Mouse (Mus musculus) embryonic facial prominence, embryonic 12.5 days (tissue): Measurements from ENCODE around the gene St6galnac3. TPM values are rescaled to one million over a fixed set of nuclear protein-coding genes. Genes with fewer than 3 reads are reported as not detected.

Experiments
- ATAC-seq: fragments of 200-750 bp; cut with Nextera tagmentation; 2 replicates; pipeline ENCODE4 v1.8.0; 2017; ENCODE audit not compliant: insufficient number of reproducible peaks, insufficient read depth, low FRiP score, low TSS enrichment
- H3K27ac ChIP-seq: fragments of 300-500 bp; sonication (generic); 2 replicates; pipeline ENCODE4 v1.5.1; 2016; ENCODE audit warnings: mild to moderate bottlenecking
- H3K27me3 ChIP-seq: fragments of 300-500 bp; sonication (generic); 2 replicates; pipeline ENCODE4 v1.6.1; 2016; ENCODE audit warnings: mild to moderate bottlenecking, moderate library complexity
- H3K36me3 ChIP-seq: fragments of 300-500 bp; sonication (generic); 2 replicates; pipeline ENCODE4 v1.6.1; 2016; ENCODE audit warnings: mild to moderate bottlenecking
- H3K4me1 ChIP-seq: fragments of 300-500 bp; sonication (generic); 2 replicates; pipeline ENCODE4 v1.6.1; 2016
- H3K4me2 ChIP-seq: fragments of 300-500 bp; sonication (generic); replicated peaks from 2 replicates; pipeline ENCODE4 v1.6.1; 2016; ENCODE audit warnings: mild to moderate bottlenecking, moderate library complexity
- H3K4me3 ChIP-seq: fragments of 300-500 bp; sonication (generic); 2 replicates; pipeline ENCODE4 v1.5.1; 2016; ENCODE audit warnings: mild to moderate bottlenecking
- H3K9ac ChIP-seq: fragments of 300-500 bp; sonication (generic); 2 replicates; pipeline ENCODE4 v1.6.1; 2016; ENCODE audit warnings: mild to moderate bottlenecking, moderate library complexity
- H3K9me3 ChIP-seq: fragments of 300-500 bp; sonication (generic); 2 replicates; pipeline ENCODE4 v1.6.1; 2016; ENCODE audit warnings: mild to moderate bottlenecking, moderate library complexity
- WGBS: fragments of 180-500 bp; shearing (Covaris S2); methylation state at CpG from one replicate; pipeline ENCODE4 v1.1.7; 2016; 5-methylcytosine and 5-hydroxymethylcytosine counted together
- polyA plus RNA-seq: library from polyadenylated mRNA; unstranded; fragments of >200 nt; fragmentation: Nextera tagmentation; extraction: Ambion mirVana; gene quantifications from 2 replicates; pipeline ENCODE4 v1.2.1, GENCODE M21; 2016

St6galnac3 gene
- polyA plus RNA-seq, 1 experiment from 2014 or later = 70.2 TPM

- no peak for ATAC-seq
- H3K4me2 ChIP-seq = no peak overlapping the region
- H3K9ac ChIP-seq = no peak overlapping the region
- H3K36me3 ChIP-seq = no peaks in the 10 kb centered on the region
- no peak overlapping the region for H3K27ac ChIP-seq
- H3K4me1 ChIP-seq = peaks cover 12% of the 10 kb centered on the region
- no peak overlapping the region for H3K4me3 ChIP-seq
- H3K27me3 ChIP-seq = no peaks in the 10 kb centered on the region
- no peaks in the 10 kb centered on the region for H3K9me3 ChIP-seq
- 86% methylated on average over 8 of the region's 8 CpGs for WGBS
Measured at GRCm38 (mm10) chr3:153255910-153256309, 469.1 kb downstream of the St6galnac3 start.

GRCm38 (mm10) chr3:153251653-153252052 is 473.3 kb downstream of the St6galnac3 start:
- ATAC-seq = no peak
- H3K36me3 ChIP-seq = no peaks in the 10 kb centered on the region
- H3K4me2 ChIP-seq = no peak overlapping the region
- H3K27me3 ChIP-seq = no peaks in the 10 kb centered on the region
- 84% methylated on average over 3 of the region's 3 CpGs for WGBS
- no peaks in the 10 kb centered on the region for H3K9me3 ChIP-seq
- H3K27ac ChIP-seq = no peak overlapping the region
- no peak overlapping the region for H3K4me3 ChIP-seq
- H3K9ac ChIP-seq = no peak overlapping the region
- H3K4me1 ChIP-seq = peaks cover 11% of the 10 kb centered on the region

GRCm38 (mm10) chr3:153250598-153251257 is 474.2 kb downstream of the St6galnac3 start:
- Histone ChIP-seq H3K27me3 (no peaks in the 10 kb centered on the region), H3K4me1 (peaks cover 11% of the 10 kb centered on the region), H3K4me3 (no peak overlapping the region), H3K9ac (no peak overlapping the region), H3K9me3 (no peaks in the 10 kb centered on the region), H3K36me3 (no peaks in the 10 kb centered on the region), H3K4me2 (no peak overlapping the region), H3K27ac (no peak overlapping the region)
- ATAC-seq = no peak
- 59% methylated on average over 9 of the region's 9 CpGs for WGBS

DNA sequence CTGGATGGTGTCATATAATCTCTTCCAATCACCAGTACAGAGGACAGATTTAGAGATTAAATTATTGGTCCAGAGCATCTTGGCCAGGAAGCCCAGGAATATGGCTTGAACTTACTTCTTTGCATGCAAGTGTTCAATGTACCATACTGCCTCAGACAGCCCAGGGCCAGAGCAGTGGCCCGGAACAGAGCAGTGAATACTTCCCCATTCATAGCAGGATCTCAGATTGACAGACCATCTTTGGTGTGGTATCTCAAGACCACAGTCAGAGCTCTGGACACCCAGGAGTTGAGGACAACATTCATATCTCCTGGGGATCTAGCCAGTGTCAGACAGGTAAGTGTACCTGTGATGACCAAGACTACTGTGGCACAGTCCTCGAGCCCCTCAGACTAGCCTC is 476.1 kb downstream of the St6galnac3 start:
- no peak overlapping the region for H3K4me2 ChIP-seq
- WGBS = 81% methylated on average over 2 of the region's 2 CpGs
- H3K4me3 ChIP-seq = no peak overlapping the region
- peaks cover 16% of the 10 kb centered on the region for H3K4me1 ChIP-seq
- H3K9me3 ChIP-seq = no peaks in the 10 kb centered on the region
- H3K9ac ChIP-seq = no peak overlapping the region
- no peak overlapping the region for H3K27ac ChIP-seq
- H3K36me3 ChIP-seq = no peaks in the 10 kb centered on the region
- H3K27me3 ChIP-seq = no peaks in the 10 kb centered on the region
- no peak for ATAC-seq

GRCm38 (mm10) chr3:153248029-153248428 is 476.9 kb downstream of the St6galnac3 start:
- H3K36me3 ChIP-seq = no peaks in the 10 kb centered on the region
- ATAC-seq = no peak
- no peak overlapping the region for H3K4me3 ChIP-seq
- no peak overlapping the region for H3K9ac ChIP-seq
- H3K4me2 ChIP-seq = no peak overlapping the region
- no peaks in the 10 kb centered on the region for H3K9me3 ChIP-seq
- 36% methylated on average over 4 of the region's 4 CpGs for WGBS
- H3K27ac ChIP-seq = no peak overlapping the region
- peaks cover 16% of the 10 kb centered on the region for H3K4me1 ChIP-seq
- H3K27me3 ChIP-seq = no peaks in the 10 kb centered on the region

DNA sequence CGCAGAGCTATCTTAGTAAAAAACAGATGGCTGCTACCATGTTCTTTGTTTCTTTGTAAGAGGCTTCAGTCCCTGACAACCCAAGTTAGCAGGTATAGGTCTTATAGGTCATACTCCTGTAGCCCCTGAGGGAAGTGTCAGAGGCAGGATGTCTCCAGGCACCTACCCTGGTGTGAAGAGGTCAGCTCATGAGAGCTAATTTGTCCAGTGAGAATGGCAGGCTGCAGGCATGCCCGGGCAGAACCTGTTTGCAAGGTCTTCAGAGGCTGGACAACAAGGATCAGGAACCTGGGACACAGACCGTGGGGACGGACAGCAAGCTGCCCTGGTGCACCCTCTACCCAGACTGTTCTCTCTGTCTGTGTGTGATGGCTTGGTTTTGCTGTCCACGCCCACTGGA is 482.4 kb downstream of the St6galnac3 start:
- 42% methylated on average over 5 of the region's 5 CpGs for WGBS
- Histone ChIP-seq H3K9me3 (no peaks in the 10 kb centered on the region), H3K27me3 (no peaks in the 10 kb centered on the region), H3K36me3 (no peaks in the 10 kb centered on the region), H3K9ac (no peak overlapping the region), H3K4me2 (no peak overlapping the region), H3K4me3 (no peak overlapping the region), H3K27ac (no peak overlapping the region), H3K4me1 (peaks cover 35% of the 10 kb centered on the region)
- no peak for ATAC-seq

DNA sequence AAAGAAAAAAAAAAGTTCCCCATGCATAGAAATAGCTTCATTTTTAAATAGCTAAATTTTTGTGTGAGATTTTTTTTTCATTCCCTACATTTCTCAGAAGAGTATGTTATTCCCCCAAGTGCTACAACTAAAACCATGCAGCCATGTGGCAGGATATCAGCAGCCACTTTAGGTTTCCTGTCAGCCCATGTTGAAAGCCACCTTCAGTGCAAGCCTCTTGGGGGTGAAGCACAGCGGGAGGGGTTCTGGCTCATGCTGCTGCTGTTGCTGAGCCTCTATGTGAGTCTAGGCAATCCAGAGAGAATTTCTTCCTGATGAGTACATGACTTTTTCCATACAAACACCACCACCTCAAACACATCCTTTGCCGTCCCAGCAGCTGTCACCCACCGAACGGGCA is 483.8 kb downstream of the St6galnac3 start:
- no peak overlapping the region for H3K4me3 ChIP-seq
- no peak overlapping the region for H3K27ac ChIP-seq
- no peaks in the 10 kb centered on the region for H3K27me3 ChIP-seq
- H3K4me1 ChIP-seq = peaks cover 35% of the 10 kb centered on the region
- 66% methylated on average over 4 of the region's 4 CpGs for WGBS
- H3K9me3 ChIP-seq = no peaks in the 10 kb centered on the region
- no peak for ATAC-seq
- H3K4me2 ChIP-seq = no peak overlapping the region
- H3K36me3 ChIP-seq = no peaks in the 10 kb centered on the region
- H3K9ac ChIP-seq = no peak overlapping the region

- no peak overlapping the region for H3K27ac ChIP-seq
- no peak for ATAC-seq
- 31% methylated on average over 4 of the region's 4 CpGs for WGBS
Measured at GRCm38 (mm10) chr3:153240366-153240765, 484.6 kb downstream of the St6galnac3 start.

GRCm38 (mm10) chr3:153238381-153238780 is 486.6 kb downstream of the St6galnac3 start:
- H3K27me3 ChIP-seq = no peaks in the 10 kb centered on the region
- no peak overlapping the region for H3K4me3 ChIP-seq
- H3K36me3 ChIP-seq = no peaks in the 10 kb centered on the region
- no peak overlapping the region for H3K9ac ChIP-seq
- H3K4me1 ChIP-seq = peaks cover 30% of the 10 kb centered on the region
- H3K4me2 ChIP-seq = no peak overlapping the region
- no peak overlapping the region for H3K27ac ChIP-seq
- H3K9me3 ChIP-seq = no peaks in the 10 kb centered on the region
- 89% methylated on average over 10 of the region's 10 CpGs for WGBS
- no peak for ATAC-seq

More at GRCm38 (mm10) chr3:153240366-153240765, 484.6 kb downstream of the St6galnac3 start:
- Histone ChIP-seq H3K9ac (no peak overlapping the region), H3K36me3 (no peaks in the 10 kb centered on the region), H3K9me3 (no peaks in the 10 kb centered on the region), H3K4me3 (no peak overlapping the region), H3K4me2 (no peak overlapping the region), H3K27me3 (no peaks in the 10 kb centered on the region), H3K4me1 (peaks cover 35% of the 10 kb centered on the region)

GRCm38 (mm10) chr3:153236262-153236661 is 488.7 kb downstream of the St6galnac3 start:
- H3K4me1 ChIP-seq = peaks cover 15% of the 10 kb centered on the region; the same call in 1 of the 2 replicates
- no peaks in the 10 kb centered on the region for H3K9me3 ChIP-seq
- H3K4me3 ChIP-seq = no peak overlapping the region
- H3K4me2 ChIP-seq = no peak overlapping the region
- no peak for ATAC-seq
- 91% methylated on average over 9 of the region's 9 CpGs for WGBS
- no peak overlapping the region for H3K9ac ChIP-seq
- no peak overlapping the region for H3K27ac ChIP-seq
- H3K36me3 ChIP-seq = no peaks in the 10 kb centered on the region
- no peaks in the 10 kb centered on the region for H3K27me3 ChIP-seq

DNA sequence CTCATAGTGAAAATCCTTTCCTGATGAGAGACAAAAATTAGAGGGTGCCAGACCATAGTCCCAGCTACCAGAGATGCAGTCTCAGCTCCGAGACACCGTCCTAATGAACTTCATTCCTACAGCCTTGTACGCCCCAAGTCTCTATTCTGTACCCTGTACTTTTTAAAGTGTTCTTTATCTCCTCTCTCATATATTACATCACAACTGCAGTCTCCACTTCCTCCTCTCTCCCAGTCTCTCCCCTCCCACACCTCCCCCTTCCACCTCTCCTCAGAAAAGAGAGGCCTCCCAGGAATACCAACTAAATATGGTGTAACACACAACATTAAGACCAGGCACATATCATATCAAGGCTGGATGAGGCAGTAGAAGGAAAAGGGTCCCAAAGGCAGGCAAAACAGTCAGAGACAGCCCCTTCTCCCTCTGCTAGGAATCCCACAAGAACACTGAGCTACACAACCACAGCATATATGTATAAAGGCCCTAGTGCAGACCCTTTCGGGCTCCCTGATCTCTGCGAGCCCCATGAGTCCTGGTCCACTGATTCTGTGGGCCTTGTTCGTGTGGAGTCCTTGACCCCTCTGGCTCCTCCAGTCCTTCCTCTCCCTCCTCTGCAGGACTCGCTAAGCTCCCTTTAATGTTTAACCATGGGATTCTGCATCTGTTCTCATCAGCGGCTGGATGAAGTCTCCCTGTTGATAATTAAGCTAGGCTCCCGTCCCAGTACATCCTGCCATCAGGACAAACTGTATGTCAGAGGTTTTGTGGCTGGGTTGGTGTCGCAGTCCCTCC is 502.2 kb downstream of the St6galnac3 start:
- no peak for ATAC-seq
- no peaks in the 10 kb centered on the region for H3K27me3 ChIP-seq
- no peak overlapping the region for H3K27ac ChIP-seq

GRCm38 (mm10) chr3:153219391-153219790 is 505.6 kb downstream of the St6galnac3 start:
- Histone ChIP-seq H3K4me1 (no peaks in the 10 kb centered on the region), H3K4me2 (no peak overlapping the region), H3K36me3 (no peaks in the 10 kb centered on the region), H3K27ac (no peak overlapping the region), H3K9me3 (no peaks in the 10 kb centered on the region; the same call in 1 of the 2 replicates), H3K9ac (no peak overlapping the region), H3K4me3 (no peak overlapping the region), H3K27me3 (no peaks in the 10 kb centered on the region)
- ATAC-seq = no peak
- WGBS = 85% methylated on average over 2 of the region's 2 CpGs

More for the DNA sequence above, 502.2 kb downstream of the St6galnac3 start:
- H3K36me3 ChIP-seq = no peaks in the 10 kb centered on the region
- H3K4me1 ChIP-seq = no peaks in the 10 kb centered on the region
- no peak overlapping the region for H3K4me2 ChIP-seq
- H3K4me3 ChIP-seq = no peak overlapping the region
- WGBS = 87% methylated on average over 10 of the region's 10 CpGs
- H3K9me3 ChIP-seq = no peaks in the 10 kb centered on the region
- no peak overlapping the region for H3K9ac ChIP-seq
